Mouse (Mus musculus) gastrocnemius, postnatal 4 days (tissue): ENCODE results near the gene Pyurf. TPM values are rescaled to one million over a fixed set of nuclear protein-coding genes. Genes with fewer than 3 reads are reported as not detected.
A peak's percentile ranks its signal among the peaks of the same experiment; 100 is the strongest.

ENCODE experiments used
- DNase-seq, 2 experiments: peaks; one replicate each; pipeline ENCODE4 v3.0.0; 2021 to 2022; ENCODE audit warnings: low spot score in 2 of 2, mixed read lengths in 2 of 2
- long read RNA-seq, 2 experiments: library from polyadenylated mRNA; stranded (forward); transcript quantifications; one replicate each; pipeline ENCODE4 v2.0.0; 2021
- total RNA-seq, 2 experiments: library from RNA; stranded (reverse); gene quantifications; 2 replicates each; pipeline ENCODE4 v1.2.3; 2021

Pyurf gene
- 10 to 100 TPM in 1 of 2 experiments, 1 to 10 TPM in 1; 9.4 to 10.1 TPM for total RNA-seq
- long read RNA-seq, experiment 1, transcript Pyurf-201 (2 exons, 3,573 nt): major isoform, 39 of 39 reads
- long read RNA-seq, experiment 1, partial matches to known transcripts: 0 of 39 reads
- long read RNA-seq, experiment 1, other reads (novel, unspliced or antisense): 0 of 39 reads
- long read RNA-seq, experiment 2, transcript Pyurf-201 (2 exons, 3,573 nt): major isoform, 34 of 34 reads
- long read RNA-seq, experiment 2, partial matches to known transcripts: 0 of 34 reads
- long read RNA-seq, experiment 2, other reads (novel, unspliced or antisense): 0 of 34 reads

DNA sequence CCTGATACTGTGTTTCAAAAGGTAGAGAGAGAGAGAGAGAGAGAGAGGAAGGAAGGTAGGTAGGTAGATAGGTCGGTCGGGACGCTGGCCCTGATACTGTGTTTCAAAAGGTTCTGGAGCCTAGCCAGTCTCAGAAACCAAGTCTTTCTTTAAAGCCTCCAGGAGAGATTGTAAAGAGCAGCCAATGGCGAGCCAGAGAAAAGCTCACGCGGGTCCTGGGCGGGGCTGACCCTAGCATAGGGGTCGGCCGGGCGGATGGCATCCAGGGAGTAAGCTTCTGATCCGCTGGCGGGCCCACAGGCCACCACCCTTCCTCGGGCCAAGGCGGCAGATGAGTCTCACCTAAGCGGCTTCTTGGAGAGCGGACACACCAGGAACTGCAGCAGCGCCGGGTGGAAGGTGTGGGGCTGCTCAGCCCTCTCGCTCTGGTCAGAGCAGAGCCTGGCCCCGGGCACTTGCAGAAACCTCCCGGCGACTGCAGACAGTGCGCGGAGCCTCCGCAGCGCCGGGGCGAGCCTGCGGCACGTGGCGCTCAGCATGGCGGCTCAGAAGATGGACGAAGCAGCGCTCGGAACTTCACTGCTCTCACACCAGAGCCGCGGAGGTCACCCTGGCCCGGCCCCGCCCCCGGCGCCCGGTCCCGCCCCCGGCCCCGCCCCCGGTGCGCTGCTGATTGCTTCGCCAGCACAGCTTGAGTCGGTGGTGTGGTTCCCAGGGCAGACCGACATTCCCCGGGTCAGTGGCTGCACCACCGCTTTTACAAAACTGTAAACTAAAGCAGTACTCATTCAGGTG, at the start of gene Pyurf:
TSS of gene Pyurf (minus strand) at position 612 of the 795 bp plus-strand sequence.
- peak; percentile 69 to 87 for DNase-seq

DNA sequence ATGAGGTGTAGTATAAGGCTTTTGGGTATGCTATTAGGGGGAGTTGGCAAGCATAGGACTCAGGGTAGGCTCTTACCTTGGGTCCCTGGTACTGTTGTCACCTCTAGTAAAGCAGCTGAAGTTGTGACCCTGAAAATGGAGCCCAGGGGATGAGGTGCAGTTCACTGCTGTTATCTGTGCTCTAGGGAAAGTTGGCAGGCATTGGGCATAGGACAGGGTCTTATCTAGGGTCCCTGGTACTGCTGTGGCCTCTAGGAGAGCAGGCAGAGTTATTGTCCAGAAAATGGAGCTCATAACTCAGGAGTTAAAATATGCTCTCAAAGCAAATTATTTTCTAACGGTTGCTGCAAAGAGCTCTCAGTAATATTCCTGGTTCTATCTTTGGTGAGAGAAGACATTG, 29.5 kb upstream of the Pyurf start:
- DNase-seq: no peak

GRCm38 (mm10) chr6:57711726-57712125, 19.8 kb upstream of the Pyurf start:
- DNase-seq: no peak

DNA sequence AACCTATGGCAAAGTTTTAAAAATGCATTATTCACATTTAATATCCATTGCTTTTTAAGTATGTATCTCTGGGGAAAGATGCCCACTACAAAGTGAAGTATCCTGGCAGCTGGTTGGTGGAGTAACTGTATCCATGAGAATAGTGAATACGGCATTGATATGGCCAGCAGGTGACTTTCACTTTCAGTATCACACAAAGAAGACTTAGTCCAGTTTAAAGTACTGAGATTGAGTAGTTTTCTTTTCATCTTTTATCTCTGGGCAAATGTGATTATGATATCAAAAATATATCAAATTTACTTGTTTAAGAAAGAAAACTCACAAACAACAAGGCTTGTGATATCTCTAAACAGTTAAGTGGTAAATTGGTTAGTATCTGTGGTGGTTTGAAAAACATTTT, 14.8 kb upstream of the Pyurf start:
- DNase-seq: no peak

- DNase-seq: no peak
These were observed 11.8 kb upstream of the Pyurf start for GRCm38 (mm10) chr6:57703703-57704102.

DNA sequence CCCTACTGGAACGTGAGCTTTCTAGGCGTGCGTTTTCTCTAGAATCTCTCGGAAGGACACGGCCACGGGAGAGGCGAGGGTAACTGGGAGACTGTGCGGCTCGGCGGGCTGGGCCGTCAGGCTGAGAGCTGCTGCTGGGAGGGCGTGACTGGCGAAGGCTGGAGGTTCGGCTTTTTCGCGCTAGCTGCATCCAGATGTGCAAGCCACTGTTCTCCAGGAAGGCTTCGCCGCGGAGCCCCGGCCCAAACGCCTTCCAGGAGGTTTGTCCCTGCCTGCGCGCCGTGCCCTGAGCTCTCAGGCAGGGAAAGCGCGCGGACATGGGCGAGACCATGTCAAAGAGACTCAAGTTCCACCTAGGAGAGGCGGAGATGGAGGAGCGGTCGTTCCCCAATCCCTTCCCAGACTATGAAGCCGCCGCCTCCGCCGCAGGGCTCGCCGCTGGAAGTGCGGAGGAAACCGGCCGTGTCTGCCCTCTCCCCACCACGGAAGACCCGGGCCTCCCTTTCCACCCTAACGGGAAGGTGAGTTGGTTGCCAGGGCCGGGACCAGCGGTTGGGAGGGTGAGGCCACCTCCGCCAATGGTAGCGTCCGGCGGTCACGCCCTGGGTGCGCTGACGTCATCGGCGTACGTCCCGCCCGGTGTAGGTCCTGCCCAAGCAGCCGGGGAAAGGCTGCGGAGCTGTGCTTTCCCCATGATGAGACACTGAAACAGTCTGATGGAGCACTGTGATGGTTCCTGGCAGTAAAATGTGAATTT, 11.0 kb upstream of the Pyurf start:
- peak; percentile 87 to 94 for DNase-seq

- peak in 1 of 2 experiments; percentile 34 for DNase-seq
These were observed 10.5 kb upstream of the Pyurf start, which contains the start of gene Lancl2 for GRCm38 (mm10) chr6:57702376-57702742. Gene Lancl2, plus strand, starts transcription at chr6:57702540.

DNA sequence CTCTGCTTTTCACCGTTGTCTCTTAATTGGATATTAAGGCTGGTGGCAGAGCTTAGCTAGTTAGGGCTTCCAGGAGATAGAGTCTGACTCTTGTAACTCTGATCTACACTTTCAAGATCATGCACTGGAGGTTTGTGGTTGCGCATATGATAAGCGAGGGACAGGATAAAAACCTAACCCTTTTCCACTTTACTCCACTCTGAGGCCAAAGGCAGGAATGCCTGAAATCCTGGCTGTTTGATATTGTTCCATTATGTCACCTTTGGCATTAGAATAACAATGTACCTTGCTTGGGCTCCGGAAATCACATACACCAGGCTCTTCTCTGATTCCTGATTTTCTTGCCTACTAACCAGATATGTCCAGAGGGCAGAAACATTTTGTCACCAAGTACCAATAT, 9.8 kb upstream of the Pyurf start:
- DNase-seq: no peak

DNA sequence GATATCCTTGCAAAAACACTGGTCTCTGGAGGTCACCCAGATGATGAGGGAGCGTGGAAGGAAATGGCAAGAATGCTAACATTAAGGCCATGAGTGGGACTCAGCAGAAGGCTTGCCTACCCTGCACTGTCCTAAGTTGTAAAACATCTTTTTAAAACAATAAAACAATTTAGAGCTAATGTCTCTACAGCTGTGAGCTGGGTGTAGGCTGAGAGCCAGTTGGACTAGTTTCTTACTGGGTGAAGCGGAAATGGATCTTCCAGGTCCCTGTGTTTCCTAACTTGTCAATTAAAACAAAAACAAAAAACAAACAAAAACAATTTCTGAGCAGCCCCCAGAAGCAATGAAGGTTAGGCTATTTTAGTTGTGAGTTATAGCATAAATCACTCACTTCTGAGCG, 1.2 kb upstream of the Pyurf start:
- DNase-seq: no peak

GRCm38 (mm10) chr6:57684156-57684555, 7.7 kb downstream of the Pyurf start:
- no peak for DNase-seq

DNA sequence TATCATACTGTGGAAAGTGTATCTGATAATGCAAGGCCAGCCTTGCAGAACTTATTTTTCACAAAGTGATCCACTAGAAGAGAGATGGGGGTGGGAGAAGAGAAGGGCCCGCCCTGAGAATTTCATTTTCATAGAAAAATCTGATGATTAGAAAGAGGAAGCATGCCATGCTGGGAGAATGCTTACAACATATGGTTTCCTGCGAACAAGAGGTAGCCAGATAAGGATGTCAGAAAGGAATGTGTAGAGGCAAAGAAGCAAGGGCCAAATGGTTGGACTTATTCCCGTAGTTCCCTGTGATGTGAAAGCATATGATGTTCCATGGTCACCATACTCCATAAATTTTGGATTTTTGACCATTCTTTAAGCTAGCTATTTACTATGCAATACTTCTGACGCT, 30.6 kb downstream of the Pyurf start:
- no peak for DNase-seq

GRCm38 (mm10) chr6:57647256-57647655, 44.6 kb downstream of the Pyurf start:
- no peak for DNase-seq

DNA sequence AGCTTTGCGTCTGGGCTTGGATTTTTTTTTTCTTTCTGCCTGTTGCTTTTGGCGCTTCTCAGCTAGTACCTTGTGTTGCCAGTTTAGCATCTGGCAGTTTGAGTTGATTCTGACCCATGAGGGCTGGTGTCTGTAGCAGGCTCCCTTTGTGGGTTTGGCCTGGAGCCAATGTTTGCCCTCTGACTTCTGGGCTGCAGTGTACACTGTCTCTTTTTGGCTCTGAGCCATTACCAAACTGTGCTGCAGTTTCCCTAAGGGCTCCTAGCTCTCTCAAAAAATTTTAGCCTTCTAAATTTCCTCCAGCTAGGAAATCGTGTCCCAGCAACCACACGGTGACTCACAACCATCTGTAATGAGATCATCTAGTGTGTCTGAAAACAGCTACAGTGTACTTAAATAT, 50.1 kb downstream of the Pyurf start:
- DNase-seq: peak in 1 of 2 experiments; percentile 37

DNA sequence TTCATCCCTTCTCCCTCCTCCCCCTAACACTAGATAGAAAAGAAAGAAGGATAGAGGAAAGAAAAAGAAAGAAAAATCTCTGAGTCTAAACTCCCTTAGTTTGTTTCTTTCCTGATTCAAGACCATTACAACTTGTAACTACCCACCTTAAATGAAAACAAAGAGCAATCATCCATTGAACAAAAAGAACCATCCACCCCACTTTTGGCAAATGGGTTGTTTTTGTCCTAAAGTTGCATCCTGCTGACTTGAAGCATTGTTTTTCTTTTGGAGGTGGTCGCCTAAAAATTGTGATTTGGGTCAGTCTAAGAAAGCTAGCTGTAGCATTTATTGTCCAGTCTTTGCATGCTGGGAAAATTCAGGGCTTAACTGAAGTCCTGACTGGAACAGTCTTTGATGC, 52.3 kb downstream of the Pyurf start:
- no peak for DNase-seq

Other genes with a start within 250 kb of the Pyurf start
- 1 to 10 TPM; 9.0 to 9.4 TPM for gene Ppm1k, start 156.6 kb downstream of the Pyurf start, total RNA-seq
- gene Herc6, start 111.1 kb downstream of the Pyurf start, total RNA-seq: 1 to 10 TPM; 1.6 to 3.6 TPM
- 10 to 100 TPM; 19.8 to 20.3 TPM for gene Lancl2, start 10.5 kb upstream of the Pyurf start, total RNA-seq
- 10 to 100 TPM; 15.4 to 16.2 TPM for gene Vopp1, start 133.1 kb upstream of the Pyurf start, total RNA-seq
- gene Vmn1r21, start 158.3 kb upstream of the Pyurf start, total RNA-seq: not detected
- gene Vmn1r22, start 215.9 kb upstream of the Pyurf start, total RNA-seq: not detected
- gene Vmn1r23, start 234.8 kb upstream of the Pyurf start, total RNA-seq: not detected